Mouse (Mus musculus) liver, embryonic 14.5 days (tissue): ENCODE data around the gene Sugp1.

ENCODE experiments used
- CTCF ChIP-seq: IDR thresholded peaks from 2 replicates; pipeline ENCODE4 v1.5.1; 2016; ENCODE audit warnings: antibody characterized with exemption, low read depth, control low read depth
- EP300 ChIP-seq: IDR thresholded peaks from 2 replicates; pipeline ENCODE4 v1.6.1; 2016; ENCODE audit warnings: antibody characterized with exemption, low read depth

- TF ChIP-seq CTCF (no peak), EP300 (no peak)
These were observed 39.4 kb downstream of the Sugp1 start for GRCm38 (mm10) chr8:70081976-70082375.
